Mouse (Mus musculus) cerebellum, adult 2 months (tissue): ENCODE measurements around the gene Ptgs2. TPM values are rescaled to one million over a fixed set of nuclear protein-coding genes. Genes with fewer than 3 reads are reported as not detected.

Experiments used
- DNase-seq, 2 experiments: peaks; one replicate each; pipeline ENCODE4 v3.0.0; 2021
- H3K27ac ChIP-seq: fragments of 200-500 bp; 2 replicates; pipeline ENCODE4 v1.5.1; 2012; ENCODE audit warnings: low read length, control low read depth, inconsistent platforms; ENCODE audit not compliant: insufficient read depth
- H3K27me3 ChIP-seq: fragments of 200-500 bp; 2 replicates; pipeline ENCODE4 v1.6.1; 2012; ENCODE audit warnings: inconsistent platforms, mild to moderate bottlenecking, low read length, moderate library complexity; ENCODE audit not compliant: control insufficient read depth, insufficient read depth
- H3K4me1 ChIP-seq: fragments of 200-500 bp; 2 replicates; pipeline ENCODE4 v1.6.1; 2011; ENCODE audit warnings: low read length; ENCODE audit not compliant: control insufficient read depth, insufficient read depth
- H3K4me3 ChIP-seq: fragments of 200-500 bp; replicated peaks from 2 replicates; pipeline ENCODE3; 2011; ENCODE audit warnings: mild to moderate bottlenecking, low read depth, low read length, control low read depth; ENCODE audit not compliant: insufficient read depth
- CTCF ChIP-seq: fragments of 200-500 bp; IDR thresholded peaks from 2 replicates; pipeline ENCODE4 v1.5.1; 2011; ENCODE audit warnings: low read depth, mild to moderate bottlenecking, control low read depth, low read length, moderate library complexity, borderline replicate concordance; ENCODE audit not compliant: insufficient read depth
- POLR2A ChIP-seq: fragments of 200-500 bp; IDR thresholded peaks from 2 replicates; pipeline ENCODE4 v1.6.1; 2011; ENCODE audit warnings: low read length, control low read depth, borderline replicate concordance; ENCODE audit not compliant: insufficient read depth
- WGBS: fragments of 180-500 bp; shearing (Covaris S2); methylation state at CpG from one replicate; pipeline ENCODE4 v1.1.7; 2018; 5-methylcytosine and 5-hydroxymethylcytosine counted together
- polyA plus RNA-seq: library from polyadenylated mRNA; depleted of rRNA; stranded (reverse); fragments of >200 nt; gene quantifications from 2 replicates; pipeline ENCODE4 v1.2.3, GENCODE M21; 2012; rRNA removed

The Ptgs2 gene
- 0.41 and 0.54 TPM in 2 replicates for polyA plus RNA-seq

DNA sequence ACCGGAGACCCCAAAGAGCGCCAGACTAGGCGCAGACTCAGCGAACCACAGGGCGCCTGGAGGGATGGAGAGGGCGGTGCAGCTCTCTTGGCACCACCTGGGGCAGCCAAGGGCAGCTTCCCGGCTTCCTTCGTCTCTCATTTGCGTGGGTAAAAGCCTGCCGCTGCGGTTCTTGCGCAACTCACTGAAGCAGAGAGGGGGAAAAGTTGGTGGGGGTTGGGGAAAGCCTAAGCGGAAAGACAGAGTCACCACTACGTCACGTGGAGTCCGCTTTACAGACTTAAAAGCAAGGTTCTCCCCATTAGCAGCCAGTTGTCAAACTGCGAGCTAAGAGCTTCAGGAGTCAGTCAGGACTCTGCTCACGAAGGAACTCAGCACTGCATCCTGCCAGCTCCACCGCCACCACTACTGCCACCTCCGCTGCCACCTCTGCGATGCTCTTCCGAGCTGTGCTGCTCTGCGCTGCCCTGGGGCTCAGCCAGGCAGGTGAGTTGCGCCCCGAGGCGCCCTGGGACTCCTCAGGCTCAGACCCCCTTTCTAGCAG is at the start of gene Ptgs2:
Gene Ptgs2 (plus strand): TSS at position 242 of the 544 bp plus-strand sequence.
- DNase-seq: no peak
- TF ChIP-seq POLR2A: no peak
- TF ChIP-seq CTCF: no peak
- no peaks in the 10 kb centered on the region for H3K4me1 ChIP-seq
- H3K27me3 ChIP-seq: no peaks in the 10 kb centered on the region
- H3K4me3 ChIP-seq: peak within 1 kb of the TSS; percentile 27
- no peak within 1 kb of the TSS for H3K27ac ChIP-seq
- under 1% methylated on average over 26 of the region's 26 CpGs for WGBS

DNA sequence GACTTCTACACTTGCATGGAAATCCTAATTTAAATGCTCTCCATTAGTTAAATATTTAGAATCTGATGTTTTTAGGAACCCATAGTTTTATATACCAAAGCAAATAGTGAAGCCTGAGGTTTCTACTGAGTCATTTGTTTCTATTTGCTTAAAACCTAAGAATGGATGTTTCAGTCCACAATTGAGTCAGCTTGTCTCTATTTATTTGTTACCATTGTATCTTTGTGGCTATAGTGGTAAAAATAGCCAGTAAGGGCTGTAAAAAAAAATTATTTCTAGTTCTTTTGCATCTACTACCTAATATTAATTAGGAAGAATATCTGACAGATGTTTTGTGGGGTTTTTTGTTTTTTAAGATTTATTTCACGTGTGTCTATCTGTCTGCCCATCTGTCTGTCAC is 49.6 kb upstream of the Ptgs2 start:
- Histone ChIP-seq H3K4me1 (no peaks in the 10 kb centered on the region), H3K27ac (no peak overlapping the region), H3K4me3 (no peak overlapping the region), H3K27me3 (no peaks in the 10 kb centered on the region)
- TF ChIP-seq POLR2A: no peak
- TF ChIP-seq CTCF: no peak
- 82% methylated on average over 1 of the region's 1 CpGs for WGBS
- DNase-seq: no peak

- Histone ChIP-seq H3K27ac (no peak overlapping the region), H3K4me3 (no peak overlapping the region), H3K4me1 (no peaks in the 10 kb centered on the region), H3K27me3 (no peaks in the 10 kb centered on the region)
- WGBS: 92% methylated on average over 1 of the region's 1 CpGs
- TF ChIP-seq POLR2A (no peak), CTCF (no peak)
- DNase-seq: no peak
Measured at GRCm38 (mm10) chr1:150065684-150066083, 34.1 kb upstream of the Ptgs2 start.

- TF ChIP-seq POLR2A (no peak), CTCF (no peak)
Measured at GRCm38 (mm10) chr1:150072880-150073279, 27.0 kb upstream of the Ptgs2 start.

GRCm38 (mm10) chr1:150074609-150075008 is 25.2 kb upstream of the Ptgs2 start:
- H3K27ac ChIP-seq: no peak overlapping the region
- DNase-seq: no peak
- TF ChIP-seq POLR2A: no peak
- no peak for TF ChIP-seq CTCF
- H3K4me3 ChIP-seq: no peak overlapping the region
- H3K4me1 ChIP-seq: no peaks in the 10 kb centered on the region
- no peaks in the 10 kb centered on the region for H3K27me3 ChIP-seq
- 44% methylated on average over 1 of the region's 1 CpGs for WGBS

More at GRCm38 (mm10) chr1:150072880-150073279, 27.0 kb upstream of the Ptgs2 start:
- Histone ChIP-seq H3K4me1 (no peaks in the 10 kb centered on the region), H3K27ac (no peak overlapping the region), H3K4me3 (no peak overlapping the region), H3K27me3 (no peaks in the 10 kb centered on the region)
- 86% methylated on average over 3 of the region's 3 CpGs for WGBS
- DNase-seq: no peak

DNA sequence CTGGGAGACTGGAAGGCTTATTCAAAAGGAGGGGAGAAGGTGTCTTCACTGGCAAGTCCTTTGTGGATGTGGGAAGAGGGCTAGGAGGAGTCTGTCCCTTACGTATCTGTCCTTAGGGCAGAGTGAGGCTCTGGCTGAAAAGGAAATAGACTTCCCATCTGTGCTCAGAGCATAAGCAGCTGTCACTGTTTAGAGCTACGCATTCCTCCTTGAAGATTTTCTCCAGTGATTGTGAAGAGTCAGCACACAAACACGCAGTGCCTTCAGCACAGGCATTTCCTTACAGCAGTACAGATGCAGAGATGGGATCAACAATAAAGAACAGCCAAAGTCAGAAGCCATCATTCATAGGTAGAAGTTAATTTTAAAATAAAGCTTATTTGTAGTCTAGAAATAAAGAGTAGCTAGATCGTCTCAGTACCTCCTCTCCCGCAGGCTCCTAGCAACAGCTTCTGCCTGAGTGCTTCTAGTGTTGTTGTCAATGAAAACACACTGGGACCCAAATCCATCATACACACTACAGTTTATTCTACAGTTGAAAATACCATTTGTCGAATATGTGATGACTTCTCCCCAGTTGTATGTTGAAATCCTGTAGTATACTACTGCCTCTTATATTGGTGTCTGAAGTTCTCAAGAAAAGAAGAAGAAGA is 10.7 kb upstream of the Ptgs2 start:
- no peaks in the 10 kb centered on the region for H3K4me1 ChIP-seq
- no peak overlapping the region for H3K4me3 ChIP-seq
- 60% methylated on average over 6 of the region's 6 CpGs for WGBS
- peak in 1 of 2 experiments; percentile 1 for DNase-seq
- H3K27me3 ChIP-seq: no peaks in the 10 kb centered on the region
- no peak overlapping the region for H3K27ac ChIP-seq
- TF ChIP-seq POLR2A (no peak), CTCF (no peak)

GRCm38 (mm10) chr1:150090229-150090628 is 9.6 kb upstream of the Ptgs2 start:
- H3K4me1 ChIP-seq: no peaks in the 10 kb centered on the region
- no peak for DNase-seq
- no peaks in the 10 kb centered on the region for H3K27me3 ChIP-seq
- no peak overlapping the region for H3K4me3 ChIP-seq
- no peak overlapping the region for H3K27ac ChIP-seq
- 35% methylated on average over 1 of the region's 1 CpGs for WGBS
- no peak for TF ChIP-seq POLR2A
- no peak for TF ChIP-seq CTCF

DNA sequence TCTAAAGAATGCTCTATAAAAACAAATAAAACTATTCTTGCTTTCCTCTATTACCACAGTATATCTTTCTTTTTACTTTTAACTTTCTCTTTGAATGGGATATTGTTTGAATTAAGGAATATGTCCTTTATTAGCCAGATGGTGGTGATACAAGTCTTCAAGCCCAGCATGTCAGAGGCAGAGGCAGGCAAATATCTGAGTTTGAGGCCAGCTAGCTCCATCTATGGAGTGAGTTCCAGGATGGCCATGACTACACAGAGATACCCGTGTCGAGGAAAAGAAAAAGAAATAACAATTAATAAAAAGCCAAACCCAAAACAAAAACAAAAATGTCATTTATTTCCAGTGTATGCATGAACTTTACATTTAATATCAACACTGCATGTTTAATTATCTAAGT is 2.8 kb upstream of the Ptgs2 start:
- TF ChIP-seq POLR2A: no peak
- TF ChIP-seq CTCF: no peak
- WGBS: 78% methylated on average over 2 of the region's 2 CpGs
- Histone ChIP-seq H3K27me3 (no peaks in the 10 kb centered on the region), H3K4me1 (no peaks in the 10 kb centered on the region), H3K4me3 (no peak overlapping the region), H3K27ac (no peak overlapping the region)
- no peak for DNase-seq
